Mouse (Mus musculus) embryonic facial prominence, embryonic 14.5 days (tissue): ENCODE results near the gene Stx8. TPM values are rescaled to one million over a fixed set of nuclear protein-coding genes. Genes with fewer than 3 reads are reported as not detected.

Source experiments
- ATAC-seq: fragments of 200-750 bp; cut with Nextera tagmentation; 2 replicates; pipeline ENCODE4 v1.8.0; 2017; ENCODE audit warnings: low read depth, moderate number of reproducible peaks, moderate TSS enrichment
- DNase-seq: peaks from one replicate; pipeline ENCODE4 v3.0.0-alpha.2; 2015; ENCODE audit warnings: low spot score
- H3K27ac ChIP-seq: fragments of 300-500 bp; sonication (generic); replicated peaks from 2 replicates; pipeline ENCODE4 v1.5.1; 2014; ENCODE audit warnings: low read depth, mild to moderate bottlenecking, low read length, moderate library complexity
- H3K27me3 ChIP-seq: fragments of 300-500 bp; sonication (generic); replicated peaks from 2 replicates; pipeline ENCODE4 v1.6.1; 2014; ENCODE audit warnings: low read length; ENCODE audit not compliant: control insufficient read depth, insufficient read depth
- H3K36me3 ChIP-seq: fragments of 300-500 bp; sonication (generic); 2 replicates; pipeline ENCODE4 v1.6.1; 2014; ENCODE audit warnings: low read length, mixed read lengths; ENCODE audit not compliant: control insufficient read depth, insufficient read depth
- H3K4me1 ChIP-seq: fragments of 300-500 bp; sonication (generic); 2 replicates; pipeline ENCODE4 v1.6.1; 2014; ENCODE audit warnings: antibody characterized with exemption, low read length; ENCODE audit not compliant: control insufficient read depth, insufficient read depth
- H3K4me2 ChIP-seq: fragments of 300-500 bp; sonication (generic); 2 replicates; pipeline ENCODE4 v1.6.1; 2014; ENCODE audit warnings: low read depth, mild to moderate bottlenecking, low read length, moderate library complexity, mixed read lengths
- H3K4me3 ChIP-seq: fragments of 300-500 bp; sonication (generic); 2 replicates; pipeline ENCODE4 v1.5.1; 2014; ENCODE audit warnings: low read depth, mild to moderate bottlenecking, low read length
- H3K9ac ChIP-seq: fragments of 300-500 bp; sonication (generic); 2 replicates; pipeline ENCODE4 v1.6.1; 2014; ENCODE audit warnings: low read depth, mild to moderate bottlenecking, low read length, moderate library complexity, mixed read lengths
- H3K9me3 ChIP-seq: fragments of 300-500 bp; sonication (generic); 2 replicates; pipeline ENCODE4 v1.6.1; 2016; ENCODE audit warnings: low read length; ENCODE audit not compliant: control insufficient read depth
- WGBS: fragments of 180-500 bp; shearing (Covaris S2); extraction: QIAGEN DNeasy Blood & Tissue Kit; methylation state at CpG from one replicate; pipeline ENCODE4 v1.1.7; 2014; 5-methylcytosine and 5-hydroxymethylcytosine counted together
- polyA plus RNA-seq: library from polyadenylated mRNA; unstranded; fragments of >200 nt; fragmentation: Nextera tagmentation; extraction: Ambion mirVana; gene quantifications from 2 replicates; pipeline ENCODE4 v1.2.1, GENCODE M21; 2014

The Stx8 gene
- polyA plus RNA-seq, 1 experiment from 2014 or later, result 58.9 TPM

DNA sequence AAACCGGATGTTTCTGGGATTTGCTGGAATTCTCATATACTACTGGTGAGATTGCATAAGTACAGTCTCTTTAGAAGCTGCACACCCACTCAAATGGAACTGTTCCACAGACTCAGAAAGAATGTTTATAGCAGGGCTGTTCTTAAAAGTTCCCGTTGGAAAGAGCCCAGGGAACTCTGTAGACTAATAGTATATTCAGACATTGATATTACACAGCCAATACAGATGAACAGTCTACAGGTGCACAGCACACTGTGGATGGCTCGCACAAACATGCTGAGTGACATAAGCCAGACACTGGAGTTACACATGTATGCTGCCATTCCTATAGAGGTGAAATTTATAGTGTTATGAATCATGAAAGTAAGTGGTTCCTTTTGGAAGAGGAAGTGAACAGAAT is 32.9 kb downstream of the Stx8 start:
- Histone ChIP-seq H3K27ac (no peak overlapping the region), H3K36me3 (no peaks in the 10 kb centered on the region), H3K9ac (no peak overlapping the region), H3K9me3 (no peaks in the 10 kb centered on the region), H3K4me3 (no peak overlapping the region), H3K27me3 (no peaks in the 10 kb centered on the region), H3K4me2 (no peak overlapping the region), H3K4me1 (no peaks in the 10 kb centered on the region)
- 67% methylated on average over 3 of the region's 3 CpGs for WGBS
- ATAC-seq (peak; percentile 67; the same call in 1 of the 2 replicates), DNase-seq (peak; percentile 55)

DNA sequence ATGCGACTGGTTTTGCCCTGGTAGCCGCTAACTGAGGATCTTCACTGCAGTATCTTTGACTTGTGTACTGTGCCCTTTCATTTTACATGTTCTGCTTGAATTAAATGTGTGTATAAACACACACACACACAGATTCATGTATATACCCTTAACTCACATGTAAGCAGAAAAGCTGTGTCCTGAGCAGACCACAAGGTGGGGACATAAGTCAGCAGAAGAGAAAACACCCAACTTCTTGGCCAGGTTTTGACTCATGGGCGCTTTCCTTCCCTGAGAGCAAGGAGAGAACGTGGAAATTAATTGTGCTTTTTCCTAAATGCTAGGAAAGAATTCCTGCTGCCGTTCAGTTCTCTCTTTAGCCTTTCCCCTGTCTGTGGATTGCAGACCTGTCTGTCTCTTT is 33.6 kb downstream of the Stx8 start:
- peak; percentile 56 for DNase-seq
- Histone ChIP-seq H3K36me3 (no peaks in the 10 kb centered on the region), H3K27ac (no peak overlapping the region), H3K4me3 (no peak overlapping the region), H3K4me1 (no peaks in the 10 kb centered on the region), H3K9me3 (no peaks in the 10 kb centered on the region), H3K4me2 (no peak overlapping the region), H3K27me3 (no peaks in the 10 kb centered on the region), H3K9ac (no peak overlapping the region)
- 59% methylated on average over 5 of the region's 5 CpGs for WGBS
- no peak for ATAC-seq

DNA sequence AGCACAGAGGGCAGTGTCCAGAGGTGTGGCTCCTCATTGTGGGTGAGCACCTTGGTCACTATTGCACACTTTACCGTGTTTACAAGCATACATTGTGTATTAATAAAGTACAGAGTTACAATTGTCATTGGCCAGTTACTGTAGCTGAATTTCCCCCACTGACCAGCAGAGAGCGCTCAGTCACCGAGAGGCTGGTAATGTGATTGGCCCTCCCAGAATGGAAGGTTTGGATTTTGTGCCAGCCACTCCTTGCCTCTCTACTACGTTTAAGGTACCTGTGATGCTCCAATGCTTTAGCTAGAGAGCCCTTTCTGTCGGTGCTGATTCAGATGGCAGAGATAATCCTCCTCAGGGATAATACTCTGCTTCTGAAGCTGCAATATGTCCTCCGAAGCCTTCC is 38.2 kb downstream of the Stx8 start:
- ATAC-seq, result no peak
- WGBS, result 18% methylated on average over 6 of the region's 6 CpGs

DNA sequence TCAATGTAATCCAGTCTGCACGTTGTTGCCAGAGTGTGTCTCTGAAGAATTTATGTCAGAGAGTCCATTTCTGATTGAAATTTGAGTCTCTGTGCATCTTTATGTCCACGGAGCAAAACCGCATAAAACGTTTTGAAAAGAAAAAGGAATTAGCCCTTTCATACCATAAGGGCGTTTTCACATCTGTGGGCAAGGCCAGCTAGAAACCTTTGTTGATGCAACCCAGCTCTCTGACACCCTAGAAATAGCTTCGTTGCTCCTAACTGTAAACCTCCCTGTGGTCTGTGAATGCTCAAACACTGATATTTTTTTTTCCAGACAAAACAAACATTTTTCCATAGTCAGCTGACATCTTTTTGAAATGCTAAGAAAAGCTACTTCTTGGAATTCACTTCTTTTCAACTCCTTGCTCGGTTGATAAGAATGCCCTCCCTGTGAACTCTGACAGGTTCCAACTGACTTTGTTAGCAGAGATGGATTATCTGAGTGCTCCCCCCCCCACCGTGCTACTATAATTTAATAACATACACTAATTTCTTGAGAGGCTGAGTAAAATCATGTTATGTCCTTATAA is 40.3 kb downstream of the Stx8 start:
- Histone ChIP-seq H3K27me3 (no peaks in the 10 kb centered on the region), H3K4me2 (no peak overlapping the region), H3K9me3 (no peaks in the 10 kb centered on the region), H3K27ac (no peak overlapping the region; the same call in 1 of the 2 replicates), H3K36me3 (no peaks in the 10 kb centered on the region), H3K9ac (no peak overlapping the region), H3K4me1 (peaks cover 10% of the 10 kb centered on the region), H3K4me3 (no peak overlapping the region)
- WGBS, result 14% methylated on average over 8 of the region's 8 CpGs
- ATAC-seq, result peak; percentile 60; the same call in 1 of the 2 replicates
- peak; percentile 62 for DNase-seq

More for the DNA sequence above, 38.2 kb downstream of the Stx8 start:
- peak; percentile 74 for DNase-seq
- no peak overlapping the region for H3K4me2 ChIP-seq
- H3K4me1 ChIP-seq, result peaks cover 10% of the 10 kb centered on the region
- H3K9me3 ChIP-seq, result no peaks in the 10 kb centered on the region
- no peak overlapping the region for H3K27ac ChIP-seq
- H3K4me3 ChIP-seq, result no peak overlapping the region
- no peaks in the 10 kb centered on the region for H3K36me3 ChIP-seq
- H3K27me3 ChIP-seq, result no peaks in the 10 kb centered on the region
- no peak overlapping the region for H3K9ac ChIP-seq

DNA sequence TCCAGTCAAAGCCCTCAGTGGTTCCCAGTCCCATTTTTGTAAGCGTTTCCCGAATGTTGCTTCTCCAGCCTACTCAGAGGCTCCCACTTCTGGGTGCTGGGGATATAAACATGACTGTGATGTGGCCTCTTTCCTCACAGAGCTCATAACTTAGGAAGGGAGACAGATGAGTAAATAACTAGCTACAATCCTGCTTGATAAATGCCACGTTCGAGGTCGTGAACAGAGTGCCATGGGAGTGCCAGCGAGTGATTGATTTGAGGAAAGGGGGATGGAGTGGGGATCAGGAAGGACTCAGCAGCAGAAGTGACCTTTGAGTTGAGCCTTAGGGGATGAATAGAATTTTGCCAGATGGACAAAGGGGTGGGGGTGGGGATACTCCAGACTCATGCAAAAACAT is 41.7 kb downstream of the Stx8 start:
- Histone ChIP-seq H3K9ac (no peak overlapping the region), H3K4me2 (no peak overlapping the region), H3K36me3 (0 out of 2 replicates have a peak, but pooled peaks cover 3% of the 10 kb centered on the region), H3K27ac (no peak overlapping the region), H3K4me3 (no peak overlapping the region), H3K4me1 (peaks cover 10% of the 10 kb centered on the region), H3K27me3 (no peaks in the 10 kb centered on the region), H3K9me3 (no peaks in the 10 kb centered on the region)
- ATAC-seq, result no peak
- DNase-seq, result no peak
- 51% methylated on average over 6 of the region's 6 CpGs for WGBS

DNA sequence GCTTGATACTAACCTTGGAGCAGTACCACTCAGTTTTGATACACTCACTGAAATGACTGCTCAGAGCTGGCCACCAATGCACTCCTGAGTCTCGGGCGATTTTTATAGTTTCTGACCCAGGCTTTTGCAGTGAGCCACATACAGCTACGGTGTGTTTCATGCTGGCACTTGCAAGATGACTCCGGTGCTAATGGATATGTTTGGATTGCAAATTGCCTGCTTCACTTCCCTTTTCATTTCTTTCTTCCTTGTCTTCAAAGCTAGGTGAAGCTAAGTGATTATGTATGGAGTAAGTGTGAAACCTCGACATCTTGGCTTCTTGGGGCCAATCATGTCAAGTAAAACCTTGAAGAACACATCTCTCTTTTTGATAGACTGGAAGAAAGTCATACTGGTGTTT is 43.4 kb downstream of the Stx8 start:
- no peak overlapping the region for H3K9ac ChIP-seq
- DNase-seq (no peak), ATAC-seq (no peak)
- H3K27me3 ChIP-seq, result no peaks in the 10 kb centered on the region
- H3K9me3 ChIP-seq, result no peaks in the 10 kb centered on the region
- 48% methylated on average over 5 of the region's 5 CpGs for WGBS
- peaks cover 10% of the 10 kb centered on the region for H3K4me1 ChIP-seq
- no peak overlapping the region for H3K4me3 ChIP-seq
- 0 out of 2 replicates have a peak, but pooled peaks cover 3% of the 10 kb centered on the region for H3K36me3 ChIP-seq
- H3K27ac ChIP-seq, result no peak overlapping the region
- H3K4me2 ChIP-seq, result no peak overlapping the region

DNA sequence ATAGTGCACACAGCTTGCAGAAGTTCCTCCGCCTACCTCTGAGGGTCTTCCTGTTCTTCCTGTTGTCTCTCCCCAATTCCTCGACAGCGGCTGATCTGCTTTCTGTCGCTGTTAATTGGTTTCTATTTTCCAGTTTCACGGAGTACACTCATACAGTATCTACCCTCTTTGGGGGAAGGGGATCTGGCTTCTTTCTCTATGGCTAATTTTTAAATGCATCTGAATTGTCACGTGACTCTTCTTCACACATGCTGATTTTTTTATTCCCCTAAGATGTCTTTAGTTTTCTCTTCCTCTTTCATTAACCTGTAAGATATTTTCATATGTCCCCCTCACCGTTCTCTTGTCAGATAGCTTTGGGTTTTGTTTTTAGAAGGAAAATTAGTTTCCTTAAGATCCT is 46.2 kb downstream of the Stx8 start:
- H3K9ac ChIP-seq, result no peak overlapping the region
- H3K9me3 ChIP-seq, result no peaks in the 10 kb centered on the region
- ATAC-seq, result no peak
- H3K4me3 ChIP-seq, result no peak overlapping the region
- no peaks in the 10 kb centered on the region; the same call in 1 of the 2 replicates for H3K4me1 ChIP-seq
- WGBS, result 72% methylated on average over 7 of the region's 7 CpGs
- no peak overlapping the region for H3K27ac ChIP-seq
- H3K36me3 ChIP-seq, result 0 out of 2 replicates have a peak, but pooled peaks cover 3% of the 10 kb centered on the region
- no peak overlapping the region for H3K4me2 ChIP-seq
- H3K27me3 ChIP-seq, result no peaks in the 10 kb centered on the region
- DNase-seq, result no peak

DNA sequence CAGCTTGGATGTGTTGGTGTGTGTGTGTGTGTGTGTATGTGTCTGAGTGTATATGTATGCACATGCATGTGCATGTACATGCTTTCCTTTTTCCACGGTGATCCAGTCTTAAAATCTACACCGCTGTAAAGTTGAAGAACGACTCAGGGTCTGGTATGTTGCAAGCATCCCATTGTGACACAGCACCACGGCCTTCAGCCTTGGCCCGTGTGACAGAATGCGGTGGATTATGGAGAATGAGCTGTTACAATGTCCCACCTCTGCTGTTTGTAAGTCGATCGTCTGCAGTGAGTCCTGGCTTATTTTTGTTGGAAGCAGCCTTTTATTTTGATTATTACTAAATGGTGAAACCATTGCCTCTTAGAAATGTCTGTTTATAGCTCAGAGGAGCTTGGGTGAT is 52.2 kb downstream of the Stx8 start:
- ATAC-seq, result no peak
- no peak overlapping the region for H3K27ac ChIP-seq
- WGBS, result 73% methylated on average over 8 of the region's 8 CpGs

DNA sequence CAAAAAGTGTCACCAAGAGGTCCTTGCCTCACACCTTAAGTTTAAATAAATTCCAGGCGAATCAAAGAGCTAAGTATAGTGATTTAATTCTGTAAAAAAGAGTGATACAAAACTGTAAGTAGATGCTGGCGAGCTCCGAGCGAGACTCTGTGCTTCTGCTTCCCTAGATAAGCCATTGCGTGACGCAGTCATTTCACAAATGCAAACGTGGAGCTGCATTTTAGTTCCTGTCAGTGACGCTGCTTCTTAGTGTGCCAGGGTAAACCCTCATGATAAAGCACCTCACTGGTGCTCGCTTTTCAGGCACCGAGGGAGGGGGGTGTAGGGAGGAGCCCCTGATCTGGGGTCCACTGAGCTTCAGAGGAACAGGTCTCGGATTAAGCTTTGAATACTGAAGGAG is 53.2 kb downstream of the Stx8 start:
- H3K36me3 ChIP-seq, result no peaks in the 10 kb centered on the region
- DNase-seq (no peak), ATAC-seq (no peak)
- no peak overlapping the region for H3K27ac ChIP-seq
- WGBS, result 79% methylated on average over 11 of the region's 11 CpGs
- peaks cover 14% of the 10 kb centered on the region; the same call in 1 of the 2 replicates for H3K4me1 ChIP-seq
- no peak overlapping the region for H3K4me3 ChIP-seq
- H3K27me3 ChIP-seq, result no peaks in the 10 kb centered on the region
- H3K4me2 ChIP-seq, result no peak overlapping the region
- no peak overlapping the region for H3K9ac ChIP-seq
- no peaks in the 10 kb centered on the region for H3K9me3 ChIP-seq

More for the DNA sequence above, 52.2 kb downstream of the Stx8 start:
- H3K9ac ChIP-seq, result no peak overlapping the region
- no peak overlapping the region for H3K4me3 ChIP-seq
- no peaks in the 10 kb centered on the region for H3K9me3 ChIP-seq
- DNase-seq, result no peak
- peaks cover 5% of the 10 kb centered on the region; the same call in 1 of the 2 replicates for H3K4me1 ChIP-seq
- no peaks in the 10 kb centered on the region for H3K36me3 ChIP-seq
- no peak overlapping the region for H3K4me2 ChIP-seq
- no peaks in the 10 kb centered on the region for H3K27me3 ChIP-seq
